Mouse (Mus musculus) right cerebral cortex, adult 18-20 months (tissue): ENCODE measurements around the gene Dab2.

Source experiments
- DNase-seq: peaks from one replicate; pipeline ENCODE4 v3.0.0; 2022; ENCODE audit warnings: mixed read lengths

The Dab2 gene

DNA sequence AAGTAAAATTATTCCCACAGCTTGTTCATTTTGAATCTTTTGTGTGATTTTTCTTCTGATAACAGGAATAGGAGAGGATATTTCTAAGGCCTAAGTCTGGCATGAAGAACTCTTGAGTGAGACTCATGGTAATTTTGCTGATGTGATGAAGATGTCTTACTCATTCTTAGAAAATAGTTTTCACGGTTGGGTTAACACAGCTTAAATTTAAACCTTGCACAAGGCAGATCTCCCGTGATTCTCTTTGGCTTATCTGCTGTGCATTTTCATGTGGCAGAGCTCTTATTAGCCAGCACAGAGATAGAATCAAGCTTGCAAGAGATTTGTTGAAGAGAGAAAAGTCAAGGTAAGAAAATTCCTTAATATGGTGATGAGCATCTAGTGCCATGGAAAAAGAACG lies at the start of gene Dab2:
Gene Dab2, plus strand, starts transcription at position 235 of the 400 bp plus-strand sequence.
- DNase-seq = no peak

DNA sequence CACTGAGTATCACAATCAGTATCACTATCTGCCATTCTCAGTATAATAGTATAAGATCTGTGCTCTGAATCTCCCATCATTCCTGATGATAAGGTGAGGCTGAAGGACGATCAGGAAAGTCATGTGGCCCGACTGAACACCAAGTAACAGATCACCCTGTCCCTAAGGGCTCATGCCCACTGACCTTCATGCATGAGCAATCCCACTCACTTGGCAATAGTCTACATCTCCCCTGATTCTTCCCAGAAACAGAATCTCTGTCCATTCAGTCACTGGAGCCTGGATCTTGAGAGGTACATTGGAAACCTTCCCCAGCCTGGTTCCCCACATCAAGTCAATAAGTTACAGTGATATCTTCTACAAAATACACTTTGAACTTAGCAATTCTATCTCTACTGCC lies 46.1 kb upstream of the Dab2 start:
- DNase-seq = no peak

DNA sequence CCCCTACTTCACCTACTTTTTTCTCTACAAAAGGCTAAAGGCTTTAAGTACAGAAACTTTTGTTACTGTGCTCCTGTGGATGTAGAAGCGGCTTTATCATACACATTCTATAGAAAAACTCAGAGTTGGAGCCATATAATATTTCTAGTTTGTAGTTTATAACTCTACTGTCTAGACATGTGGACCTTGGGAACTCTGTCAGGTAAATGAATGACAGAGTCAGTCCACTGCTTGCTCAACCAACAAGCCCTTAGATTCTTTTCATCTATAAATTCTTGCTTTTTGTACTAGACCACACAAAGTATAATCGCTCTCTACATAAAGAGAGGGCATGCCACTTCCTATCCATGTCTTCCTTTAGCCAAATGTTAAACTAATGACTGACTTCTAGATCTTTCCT lies 45.2 kb upstream of the Dab2 start:
- DNase-seq = no peak

DNA sequence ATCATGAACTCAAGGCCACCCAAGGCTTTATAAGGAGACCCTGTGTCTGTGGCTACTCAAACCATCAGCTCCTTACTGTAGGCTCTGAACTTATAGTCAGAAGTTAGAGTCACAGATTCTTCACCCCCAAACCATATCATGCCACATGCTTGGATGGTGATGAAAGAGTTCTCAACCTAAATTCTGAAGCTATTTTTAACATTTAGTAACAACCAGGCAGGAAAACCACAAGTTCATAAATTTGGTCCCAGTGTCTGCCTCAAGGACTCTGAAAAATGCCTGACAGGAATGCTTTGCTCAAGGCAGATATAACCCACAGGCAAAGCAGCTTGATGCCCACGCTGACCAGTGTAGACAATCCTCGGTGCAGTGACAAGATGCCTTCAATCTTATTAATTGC lies 42.5 kb upstream of the Dab2 start:
- DNase-seq = no peak

DNA sequence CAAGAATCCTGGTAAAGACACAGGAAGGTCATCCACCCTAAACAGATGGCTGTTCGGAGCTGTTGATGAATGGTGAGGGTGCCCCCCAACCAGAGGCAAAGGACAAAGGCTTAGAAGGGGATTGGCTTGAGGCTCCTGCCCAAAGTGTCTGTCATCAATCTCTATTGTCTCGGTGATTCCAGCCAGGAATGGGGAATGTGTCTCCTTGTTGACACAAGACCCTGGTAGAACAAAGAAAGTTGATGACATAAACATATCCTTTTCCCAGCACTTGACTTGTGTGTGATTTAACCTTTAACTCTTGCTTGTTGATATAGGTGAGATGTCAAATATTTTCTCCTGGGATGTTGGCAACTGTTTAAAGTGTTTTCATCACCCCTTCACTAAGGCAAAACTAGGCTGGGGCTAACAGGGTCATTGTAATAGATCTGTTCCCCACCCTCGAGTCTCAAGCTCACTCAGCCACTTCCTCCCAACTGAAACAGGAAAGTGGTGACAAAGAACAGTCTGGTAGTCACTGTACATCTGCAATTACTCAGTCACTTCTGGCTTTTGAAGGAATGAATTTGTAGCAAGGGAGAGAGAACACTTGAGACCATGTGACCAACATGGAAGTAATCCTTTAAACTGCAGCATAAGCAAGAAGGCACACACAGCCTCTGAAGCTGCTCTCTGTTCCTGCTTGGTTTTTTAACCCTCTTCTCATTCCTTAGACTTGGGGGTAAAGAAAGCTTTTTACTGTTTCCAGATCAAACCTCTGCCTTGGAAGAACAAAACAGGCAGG lies 39.4 kb upstream of the Dab2 start:
- DNase-seq = no peak

DNA sequence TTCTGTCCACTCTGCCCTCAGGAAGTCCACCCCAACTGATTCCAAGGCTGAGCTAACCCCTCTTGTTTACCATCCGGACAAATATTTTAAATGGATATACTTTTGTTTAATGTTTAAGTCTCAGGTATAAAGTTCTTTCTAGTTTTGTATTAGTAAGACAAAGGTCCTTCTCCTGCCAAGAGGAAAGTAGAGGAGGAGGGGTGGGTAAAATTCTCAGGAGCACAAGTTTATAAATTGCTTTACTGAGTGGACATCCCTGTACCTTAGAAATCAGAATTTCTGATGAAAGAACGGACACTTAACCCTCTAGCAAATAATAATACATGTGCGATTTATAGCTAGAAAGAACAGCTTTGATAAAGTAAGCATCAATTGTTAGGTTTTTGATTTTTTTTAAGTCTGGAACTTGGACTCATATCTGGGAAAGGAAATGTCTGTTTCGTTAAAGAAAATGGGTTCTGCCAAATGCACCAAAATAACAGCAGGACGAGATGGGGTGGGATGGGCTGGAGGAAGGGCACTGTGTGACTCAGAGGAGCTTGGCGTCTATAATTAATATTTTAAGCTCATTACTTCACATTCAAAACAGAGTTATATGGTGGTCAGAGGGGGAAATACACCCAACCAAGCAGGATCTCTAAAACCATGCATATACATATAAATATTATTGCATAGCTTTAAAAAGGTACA lies 38.7 kb upstream of the Dab2 start:
- no peak for DNase-seq

DNA sequence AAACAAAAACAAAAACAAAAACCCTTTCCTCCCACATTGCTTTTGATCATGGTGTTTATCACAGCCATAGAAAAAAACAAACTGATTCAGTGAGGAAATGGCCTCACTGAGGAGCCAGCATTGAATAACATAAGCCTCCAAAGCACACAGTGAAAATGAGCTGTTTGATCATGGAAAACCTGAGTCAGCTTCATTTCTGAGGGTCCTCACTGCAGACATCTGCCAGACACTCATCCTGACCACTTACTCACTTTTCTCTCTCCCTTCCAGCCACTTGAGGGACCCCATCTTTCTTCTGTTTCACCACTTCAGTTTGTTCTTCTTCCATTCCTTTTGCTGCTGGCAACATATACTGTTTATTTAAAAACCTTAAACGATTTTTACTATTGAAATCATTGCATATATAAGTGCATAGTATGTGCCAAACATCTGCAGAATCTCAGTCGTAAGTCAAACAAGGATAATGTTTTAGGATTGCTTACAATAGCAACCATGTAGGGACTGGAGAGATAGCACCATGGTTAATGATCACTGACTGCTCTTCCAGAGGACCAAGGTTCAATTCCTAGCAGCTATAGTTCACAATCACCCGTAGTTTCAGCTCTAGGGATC lies 32.3 kb upstream of the Dab2 start:
- no peak for DNase-seq

DNA sequence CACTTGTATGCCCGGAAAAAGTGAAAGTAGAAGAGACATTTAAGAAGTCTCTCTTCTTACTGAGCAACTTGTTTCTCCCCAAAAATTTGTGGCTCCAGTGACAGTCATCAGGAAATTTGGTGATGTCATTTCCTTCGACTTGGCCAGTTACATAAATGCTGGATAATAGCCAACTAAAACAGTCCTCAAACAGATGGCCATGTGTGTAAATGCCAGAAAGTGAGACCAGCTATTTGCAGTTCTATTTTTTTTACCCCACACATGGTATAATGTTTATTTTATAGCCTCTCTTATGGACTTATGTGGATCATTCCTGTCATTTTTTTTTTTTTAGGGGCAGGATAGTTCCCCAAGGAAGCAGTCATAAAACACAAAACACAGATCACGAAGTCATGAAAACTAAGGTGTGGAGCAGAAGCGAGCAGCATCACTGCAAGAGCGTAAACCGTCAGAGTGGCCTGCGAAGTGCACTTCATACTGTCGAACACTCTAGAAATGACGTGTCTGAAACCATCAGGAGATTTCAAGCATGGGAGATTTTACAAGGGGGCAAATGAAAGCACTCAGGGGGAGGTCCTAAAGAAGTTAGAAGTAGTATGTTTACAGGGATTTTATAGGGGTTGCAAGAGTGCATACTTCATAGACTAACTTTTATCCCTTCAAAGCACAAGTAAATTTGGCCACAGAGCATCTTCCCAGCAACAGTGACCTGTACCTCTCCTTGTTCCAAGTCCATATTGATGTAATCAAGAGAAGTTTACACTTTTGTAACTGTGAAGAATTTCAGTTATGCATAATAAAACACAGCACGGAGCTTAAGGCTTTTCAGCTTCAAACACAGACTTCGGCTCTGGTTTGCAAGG lies 20.8 kb upstream of the Dab2 start:
- no peak for DNase-seq

DNA sequence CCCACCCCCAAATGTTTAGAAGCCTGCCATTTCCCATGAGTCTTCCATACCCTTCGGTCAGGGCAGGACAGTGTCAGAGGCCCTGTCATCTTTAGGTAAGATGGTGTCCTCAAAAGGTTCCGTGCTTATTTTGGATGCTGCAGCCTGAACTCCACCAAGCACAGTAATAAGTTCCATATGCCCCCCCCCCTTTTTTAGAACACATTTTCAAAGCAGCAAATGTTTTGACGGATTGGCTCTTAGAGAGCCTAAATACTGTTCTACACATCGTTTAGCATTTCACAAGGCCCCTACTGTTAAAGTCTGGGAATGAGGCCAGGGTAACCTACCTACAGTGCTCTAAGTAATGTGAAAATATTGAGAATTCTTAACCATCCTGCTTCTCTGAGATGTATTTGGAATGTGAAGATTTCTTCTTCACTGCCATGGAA lies 19.6 kb upstream of the Dab2 start:
- peak; percentile 8 for DNase-seq

DNA sequence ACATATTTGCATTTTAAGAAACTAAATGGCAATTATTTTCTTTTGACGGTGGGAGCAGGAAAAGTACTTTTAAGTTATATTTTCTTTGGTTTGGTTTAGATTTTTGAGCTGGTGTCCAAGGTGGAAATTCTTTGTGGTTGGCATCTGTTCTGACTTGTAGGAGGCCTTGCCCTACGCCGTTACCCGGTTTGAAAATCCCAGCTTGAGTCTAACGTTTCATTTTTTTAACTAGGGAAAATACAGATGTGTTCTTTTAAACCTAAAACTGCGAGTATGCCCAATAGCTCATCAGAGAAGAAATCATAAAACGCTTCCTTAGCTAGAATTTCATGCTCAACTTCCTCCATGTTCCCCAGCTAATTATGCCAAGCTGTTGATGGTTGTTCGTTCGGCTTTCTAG lies 16.3 kb upstream of the Dab2 start:
- DNase-seq = no peak

DNA sequence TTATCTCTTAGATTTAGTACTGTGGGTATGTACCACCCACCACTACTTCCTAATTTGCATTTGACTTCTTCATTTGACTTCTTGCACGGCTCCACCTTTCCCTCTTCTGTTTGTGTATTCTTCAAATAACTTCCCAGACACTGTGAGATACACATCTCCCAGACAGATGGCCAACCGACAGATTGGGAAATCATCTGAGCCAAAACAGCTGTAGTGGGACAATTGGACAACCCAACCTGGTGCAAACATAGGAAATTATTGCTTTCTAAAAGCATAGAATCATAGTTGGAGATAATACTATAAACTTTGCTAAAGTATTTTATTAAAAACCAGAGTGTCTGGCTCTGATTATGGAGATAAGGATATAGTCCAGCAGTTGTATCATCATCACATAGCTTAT lies 3.5 kb upstream of the Dab2 start:
- DNase-seq = no peak

DNA sequence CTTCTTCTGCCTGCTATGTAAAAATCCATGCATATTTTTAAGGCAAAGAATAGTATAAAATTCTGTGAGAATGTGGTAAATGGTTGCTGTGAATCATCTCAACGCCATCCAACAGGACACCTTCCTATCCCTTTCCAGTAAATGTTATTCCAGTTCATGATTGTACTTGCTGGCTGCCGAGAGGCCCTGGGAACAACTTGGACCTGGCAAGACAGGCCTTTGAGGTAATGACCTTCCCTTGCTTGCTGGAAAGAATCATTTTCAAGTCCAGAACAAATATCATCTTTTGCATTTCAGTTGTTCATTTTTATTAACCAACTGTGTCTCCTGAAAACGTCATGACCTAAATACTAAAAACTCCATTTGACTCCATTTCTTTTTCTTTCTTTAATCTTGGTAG lies 862 bp upstream of the Dab2 start:
- no peak for DNase-seq

DNA sequence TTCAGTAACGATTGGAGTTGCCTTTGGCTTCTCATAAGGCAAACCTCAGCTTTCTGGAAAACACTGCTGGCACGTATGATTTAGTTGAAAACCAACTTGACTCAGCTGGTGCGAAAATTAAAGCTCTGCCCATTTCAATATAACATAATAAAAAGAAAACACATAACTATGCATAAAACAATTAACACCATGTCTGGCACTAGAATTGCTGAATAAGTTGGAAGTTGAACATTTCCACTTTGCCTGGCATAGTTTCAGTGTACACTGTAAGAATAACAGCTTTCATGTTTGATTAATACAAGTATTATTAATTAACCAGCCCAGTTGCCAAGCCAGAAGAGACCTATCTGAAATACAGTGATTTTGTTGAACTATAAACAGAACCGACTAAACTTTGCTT lies 2.6 kb downstream of the Dab2 start:
- no peak for DNase-seq

DNA sequence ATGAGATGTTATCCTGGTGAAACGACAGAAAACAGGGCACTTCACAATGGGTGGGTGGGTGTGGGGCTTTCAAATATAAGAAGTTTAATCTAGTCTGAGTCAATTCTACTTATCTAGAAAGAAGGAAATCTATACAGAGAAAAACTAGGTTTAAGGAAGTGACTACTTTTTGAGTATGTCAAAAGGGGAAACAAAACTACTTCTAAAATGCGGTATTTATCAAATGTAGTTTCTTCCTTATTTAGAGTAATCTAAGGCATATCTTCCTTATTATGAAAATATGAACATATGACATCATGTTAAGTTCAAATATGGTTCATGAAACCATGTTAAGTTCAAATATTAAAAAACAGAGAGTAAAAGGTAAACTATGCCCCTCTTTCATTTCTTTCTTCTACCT lies 4.2 kb downstream of the Dab2 start:
- DNase-seq = no peak

DNA sequence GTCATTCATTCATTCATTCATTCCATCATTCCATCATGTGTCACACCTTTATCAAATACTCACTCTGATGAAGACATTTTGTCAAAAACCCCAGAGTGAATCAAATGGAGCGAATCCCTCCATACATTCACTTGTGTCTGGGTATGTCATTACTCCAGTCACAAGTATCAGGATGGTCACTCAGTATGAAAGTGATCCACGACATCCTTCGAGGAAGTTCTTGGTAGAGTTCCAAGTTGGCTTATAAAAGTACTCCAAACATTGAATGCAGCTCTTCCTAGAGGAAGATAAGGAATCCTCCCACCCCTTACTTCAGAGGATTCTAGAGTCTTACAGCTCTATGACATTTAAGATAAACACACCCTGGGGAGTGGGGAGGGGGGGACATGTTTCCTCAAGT lies 10.0 kb downstream of the Dab2 start:
- no peak for DNase-seq

DNA sequence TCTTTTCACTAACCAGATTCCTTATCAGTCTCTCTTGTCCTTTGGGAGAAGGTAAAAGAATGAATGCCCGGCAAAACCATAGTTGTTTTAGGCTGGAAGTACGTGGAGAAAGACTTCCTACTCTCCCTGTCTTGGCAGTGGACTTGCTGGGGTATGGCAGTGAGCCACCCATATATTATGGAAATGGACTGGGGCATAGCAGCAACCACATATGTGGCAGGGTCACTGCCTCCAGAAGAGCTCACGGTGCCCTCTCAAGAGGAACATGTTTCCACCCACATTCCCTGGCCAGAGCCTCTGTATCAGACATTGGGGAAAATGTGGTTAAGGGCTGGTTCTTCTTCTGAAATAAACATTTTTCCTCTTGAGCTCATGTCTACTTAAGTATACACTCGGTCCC lies 10.8 kb downstream of the Dab2 start:
- no peak for DNase-seq

DNA sequence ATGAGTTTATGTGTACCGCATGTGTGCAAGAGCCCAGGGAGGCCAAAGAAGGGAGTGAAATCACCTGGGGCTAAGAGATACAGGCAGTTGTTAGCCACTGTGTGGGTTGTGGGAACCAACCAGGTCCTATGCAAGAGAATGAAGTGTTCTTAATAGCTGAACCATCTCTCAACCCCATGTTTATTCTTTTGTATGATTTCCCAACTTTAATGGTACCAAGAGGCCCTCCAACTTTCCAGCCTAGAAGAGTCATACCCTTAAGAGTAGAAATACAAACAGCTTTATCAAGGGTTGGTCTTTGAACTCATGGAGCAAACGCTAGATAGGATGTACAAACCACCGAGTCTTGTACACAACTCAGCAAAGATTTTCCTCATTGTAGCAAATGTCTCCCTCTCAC lies 12.8 kb downstream of the Dab2 start:
- DNase-seq = no peak

DNA sequence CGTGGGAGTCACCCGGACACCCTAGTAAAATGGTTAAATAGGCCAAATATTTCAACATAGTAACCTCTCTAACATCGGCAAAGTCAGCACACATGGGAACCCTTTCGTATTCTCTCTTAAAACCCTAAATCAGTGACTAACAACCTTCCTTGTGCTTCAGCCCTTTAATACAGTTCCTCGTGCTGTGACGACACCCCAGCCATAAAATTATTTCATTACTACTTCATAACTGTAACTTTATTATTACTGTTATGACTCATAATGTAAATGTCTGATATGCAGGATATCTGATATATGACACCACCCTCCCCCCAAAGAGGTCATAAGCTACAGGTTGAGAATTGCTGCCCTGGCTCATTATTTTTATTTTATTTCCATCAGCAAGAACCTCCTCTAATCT lies 19.8 kb downstream of the Dab2 start:
- DNase-seq = no peak

DNA sequence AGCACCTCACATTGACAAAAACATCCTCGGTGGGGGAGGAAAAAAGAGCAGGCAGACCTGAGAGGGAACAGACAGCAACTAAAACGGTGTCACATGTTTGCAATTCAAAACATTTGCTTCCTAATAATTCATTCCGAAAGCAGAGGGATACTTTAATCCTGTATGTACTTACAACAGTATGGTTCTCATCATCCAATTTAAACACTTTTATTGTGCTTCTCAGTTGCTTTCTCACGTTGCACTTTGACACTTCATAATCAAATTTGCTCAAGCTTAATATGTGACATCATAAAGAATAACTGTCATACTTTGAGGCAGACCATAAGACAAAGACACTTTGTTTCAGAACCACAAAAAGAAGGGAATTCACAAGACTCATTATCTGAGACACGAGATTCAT lies 20.9 kb downstream of the Dab2 start:
- DNase-seq = no peak

DNA sequence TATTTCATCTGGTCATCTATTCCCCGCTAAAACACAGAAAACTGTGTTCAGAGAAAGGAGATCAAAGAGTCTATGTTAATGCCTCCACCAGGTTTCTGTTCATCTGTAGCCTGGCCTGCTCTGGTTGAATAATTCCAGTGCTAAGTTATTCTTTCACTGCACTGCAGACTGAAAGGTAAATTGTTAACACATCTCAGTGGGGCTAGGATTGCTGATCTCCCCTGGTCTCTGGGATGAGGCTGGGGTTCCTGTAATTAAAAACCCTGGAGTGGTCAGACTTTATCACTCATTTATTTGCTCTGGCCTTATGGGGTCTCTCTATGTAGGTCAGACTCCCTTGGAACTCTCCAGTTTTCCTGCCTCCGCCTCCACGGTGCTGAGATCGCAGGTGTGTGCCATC lies 21.7 kb downstream of the Dab2 start:
- DNase-seq = no peak

DNA sequence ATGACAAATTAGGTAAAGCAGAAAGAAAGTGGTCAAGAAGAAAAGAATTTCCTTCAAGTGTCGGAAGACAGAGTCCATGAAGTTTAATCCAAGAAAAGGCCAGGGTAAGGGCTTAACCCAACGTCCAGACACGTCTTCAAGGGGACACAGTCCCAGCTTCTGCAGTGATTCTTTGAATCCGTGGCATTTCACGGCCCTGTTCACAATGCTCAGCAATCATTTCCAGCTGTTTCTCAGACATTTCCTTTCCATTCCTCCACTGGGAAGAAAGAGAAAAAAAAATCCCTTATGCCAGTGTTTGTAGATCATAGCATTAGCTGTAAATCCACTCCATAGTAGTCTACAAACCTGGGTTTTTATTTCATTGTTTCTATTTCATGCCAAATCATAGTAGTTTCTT lies 22.7 kb downstream of the Dab2 start:
- DNase-seq = no peak

DNA sequence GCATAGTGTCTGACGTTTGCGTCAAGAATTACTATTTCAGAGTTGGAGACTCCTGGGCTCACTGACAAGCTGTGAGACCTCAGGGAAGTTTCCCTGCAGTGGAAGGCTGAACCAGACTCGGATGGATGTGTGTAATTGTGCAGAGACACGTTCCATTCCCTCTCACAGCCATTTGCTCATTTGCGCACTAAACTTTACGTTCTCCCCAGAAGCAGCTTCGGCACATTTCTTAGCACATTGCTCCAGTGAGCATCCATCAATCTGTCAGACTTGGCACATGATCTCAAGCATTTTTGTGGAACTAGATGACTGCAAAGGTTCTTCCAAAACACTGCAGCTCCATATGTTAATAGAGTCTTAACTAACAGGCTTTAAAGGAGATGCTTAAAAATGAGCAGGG lies 24.0 kb downstream of the Dab2 start:
- peak; percentile 9 for DNase-seq

DNA sequence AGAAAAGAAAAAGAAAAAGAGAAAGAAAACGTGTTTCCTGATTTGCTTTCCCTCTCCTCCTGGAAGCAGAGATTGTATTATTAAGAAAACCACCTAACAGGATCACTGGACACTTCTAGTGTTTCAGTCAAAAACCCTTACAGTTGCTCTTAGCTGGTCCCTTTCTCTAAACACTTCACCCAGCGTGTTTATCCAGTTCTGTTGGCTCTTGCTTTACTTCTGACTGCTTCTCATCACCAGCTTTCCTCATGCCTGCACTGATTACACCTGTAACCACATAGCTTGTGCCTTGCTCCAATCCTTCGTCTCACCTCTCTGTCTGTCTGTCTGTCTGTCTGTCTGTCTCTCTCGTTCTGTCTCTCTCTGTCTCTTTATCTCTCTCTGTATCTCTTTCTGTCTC lies 25.9 kb downstream of the Dab2 start:
- no peak for DNase-seq
